Mouse (Mus musculus) ovary, postnatal 36 days (tissue): ENCODE results near the gene Tesk1.
A peak's percentile ranks its signal among the peaks of the same experiment; 100 is the strongest.
"Not testable (repeated sequence)": the region's sequence is repeated elsewhere in the genome, so short reads cannot be mapped to it uniquely, and the experiment has no call there.

Experiments
- DNase-seq: peaks from one replicate; pipeline ENCODE4 v3.0.0; 2022; ENCODE audit warnings: low spot score, mixed read lengths

Tesk1 gene

GRCm38 (mm10) chr4:43454041-43454836, 12.5 kb downstream of the Tesk1 start, which contains the start of gene Cd72:
Gene Cd72 (minus strand): TSS chr4:43454628.
- DNase-seq, result no peak

DNA sequence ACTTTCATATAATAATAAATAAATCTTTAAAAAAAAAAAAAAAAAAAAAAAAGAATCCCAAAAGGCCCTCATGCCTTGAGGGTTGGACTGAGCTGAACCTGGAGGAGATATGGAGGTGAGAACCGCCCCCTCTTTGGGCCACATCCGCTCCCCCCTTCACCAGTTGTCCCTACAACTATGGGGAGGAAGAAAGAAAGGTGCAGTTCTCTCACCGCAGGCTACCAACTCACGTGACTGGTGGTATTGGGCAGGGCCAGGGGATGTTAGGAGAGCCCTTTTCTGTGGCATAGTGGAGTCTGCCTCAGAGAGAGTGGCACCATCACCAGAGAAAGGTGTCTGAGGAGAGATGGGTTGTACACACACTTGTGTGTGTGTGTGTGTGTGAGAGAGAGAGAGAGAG, 14.7 kb downstream of the Tesk1 start:
- DNase-seq, result no peak

- no peak for DNase-seq
Observed at GRCm38 (mm10) chr4:43457124-43457523, 15.4 kb downstream of the Tesk1 start.

- no peak for DNase-seq
Observed at GRCm38 (mm10) chr4:43463102-43463501, 21.4 kb downstream of the Tesk1 start.

DNA sequence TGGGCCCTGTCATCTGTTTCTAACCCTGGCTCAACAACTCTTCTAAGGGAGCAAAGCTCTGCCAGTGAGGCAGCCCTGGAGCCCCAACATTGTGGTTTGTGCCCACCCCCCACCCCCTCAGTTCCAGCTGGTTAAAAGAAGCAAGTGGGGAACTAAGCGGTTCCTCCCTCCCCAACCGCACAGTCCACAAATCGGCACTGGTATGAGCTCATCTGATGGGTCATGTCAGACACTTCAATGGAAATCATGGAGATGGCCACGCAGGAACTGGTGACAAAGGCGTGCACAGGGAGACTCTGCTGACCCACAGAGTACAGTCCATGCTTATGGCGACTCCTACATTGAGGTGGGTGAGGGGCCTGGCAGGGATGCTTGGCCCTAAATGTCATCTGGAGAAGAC, 24.2 kb downstream of the Tesk1 start:
- DNase-seq, result no peak

DNA sequence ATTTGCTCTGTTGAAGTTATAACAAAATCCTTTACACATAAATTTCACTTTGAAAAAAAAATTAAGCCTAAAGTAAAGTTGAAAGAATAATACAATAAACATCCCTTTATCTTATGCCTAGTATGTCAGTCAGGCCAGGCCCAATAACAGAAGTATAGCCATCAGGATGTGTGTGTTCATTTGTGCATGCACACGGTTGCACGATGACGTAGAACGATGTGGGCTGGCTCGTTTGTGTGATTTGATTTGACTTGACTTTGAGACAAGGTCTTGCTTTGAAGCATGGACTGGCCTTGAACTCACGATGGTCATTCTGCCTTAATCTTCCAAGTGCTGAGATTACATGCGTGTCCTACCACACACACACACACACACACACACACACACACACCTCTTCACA, 25.1 kb downstream of the Tesk1 start:
- no peak for DNase-seq

GRCm38 (mm10) chr4:43470301-43470700, 28.6 kb downstream of the Tesk1 start:
- DNase-seq, result no peak

DNA sequence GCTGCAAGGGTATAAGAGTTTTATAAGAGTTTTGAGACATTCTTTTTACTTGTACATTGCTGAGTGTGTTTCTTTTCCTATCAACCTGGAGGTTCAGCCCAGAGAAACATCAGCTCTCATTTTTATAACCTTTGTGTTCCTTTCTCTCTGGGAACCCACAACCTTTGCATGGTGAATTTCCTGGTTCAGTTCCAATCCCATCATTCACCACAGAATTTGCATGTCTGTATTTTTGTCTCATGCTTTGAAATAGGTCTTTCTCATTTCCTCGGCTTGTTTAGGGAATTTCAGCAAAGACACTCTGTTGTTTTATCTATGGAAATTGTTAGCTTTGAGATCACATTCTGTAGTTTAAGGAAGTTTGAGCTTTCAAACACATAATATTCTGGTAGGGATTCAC, 31.9 kb downstream of the Tesk1 start:
- no peak for DNase-seq

DNA sequence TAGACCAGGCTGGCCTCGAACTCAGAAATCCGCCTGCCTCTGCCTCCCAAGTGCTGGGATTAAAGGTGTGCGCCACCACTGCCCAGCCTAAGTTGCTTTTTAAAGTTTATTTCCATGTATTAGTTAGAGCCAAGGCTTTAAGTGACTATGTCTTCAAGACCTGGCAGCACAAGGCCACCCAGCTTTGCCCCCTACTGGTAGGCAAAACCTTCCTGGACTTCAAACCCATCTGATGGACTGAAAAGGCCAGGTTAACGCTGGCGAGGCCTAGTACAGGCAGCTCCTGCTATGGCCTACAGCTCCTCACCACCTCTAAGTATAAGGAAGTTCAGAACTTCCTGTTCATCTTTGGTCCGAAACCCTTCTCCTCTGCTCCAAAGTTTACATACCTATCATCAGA, 34.9 kb downstream of the Tesk1 start:
- no peak for DNase-seq

GRCm38 (mm10) chr4:43477857-43478533, 36.3 kb downstream of the Tesk1 start:
- DNase-seq, result peak; percentile 86

DNA sequence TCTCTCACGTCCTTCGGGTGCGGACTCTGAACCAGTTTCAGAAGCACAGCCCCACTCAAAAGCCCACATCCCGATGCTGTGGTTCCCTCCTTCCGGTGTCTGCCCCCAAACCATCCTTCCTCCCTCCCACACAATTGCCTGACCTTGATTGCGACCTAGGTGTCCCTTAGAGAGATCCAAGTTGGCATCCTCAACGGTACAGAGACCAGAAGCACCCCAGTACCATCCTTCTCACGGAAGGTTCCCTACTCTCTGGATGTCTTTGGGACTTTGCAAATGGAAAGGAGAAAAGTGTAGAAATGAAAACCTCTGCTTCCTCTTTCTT, 36.8 kb downstream of the Tesk1 start:
- peak; percentile 36 for DNase-seq

- peak; percentile 63 for DNase-seq
Observed at GRCm38 (mm10) chr4:43478906-43479832, 37.4 kb downstream of the Tesk1 start.

GRCm38 (mm10) chr4:43480985-43481384, 39.2 kb downstream of the Tesk1 start:
- no peak for DNase-seq

DNA sequence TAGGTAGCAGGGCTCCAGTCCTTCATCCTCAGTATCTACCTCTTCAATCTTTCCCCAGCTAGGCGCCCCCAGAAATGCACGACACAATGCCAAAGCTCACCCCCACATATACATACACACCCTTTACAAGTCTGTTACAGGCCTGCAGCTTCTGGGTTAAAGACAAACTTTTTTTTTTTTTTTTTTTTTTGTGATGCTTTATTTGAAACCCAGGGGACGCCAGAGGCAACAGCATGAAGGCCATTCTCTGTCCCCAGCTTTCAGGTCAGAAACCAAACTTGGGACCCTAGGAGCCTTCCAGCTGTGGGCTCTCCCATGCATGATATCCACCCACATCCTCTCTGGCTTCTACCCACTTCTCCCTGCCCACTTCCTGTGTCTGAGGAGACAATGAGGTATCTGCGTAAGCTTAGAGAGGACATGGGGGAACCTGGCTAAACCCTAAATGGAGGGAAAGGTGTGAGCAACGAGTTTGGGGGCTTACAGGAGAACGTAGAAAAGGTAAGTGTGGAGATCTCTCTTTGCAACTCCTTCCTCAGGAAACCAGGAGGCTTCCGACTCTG, 40.2 kb downstream of the Tesk1 start:
- DNase-seq, result no peak

GRCm38 (mm10) chr4:43482591-43482990, 40.9 kb downstream of the Tesk1 start:
- no peak for DNase-seq

DNA sequence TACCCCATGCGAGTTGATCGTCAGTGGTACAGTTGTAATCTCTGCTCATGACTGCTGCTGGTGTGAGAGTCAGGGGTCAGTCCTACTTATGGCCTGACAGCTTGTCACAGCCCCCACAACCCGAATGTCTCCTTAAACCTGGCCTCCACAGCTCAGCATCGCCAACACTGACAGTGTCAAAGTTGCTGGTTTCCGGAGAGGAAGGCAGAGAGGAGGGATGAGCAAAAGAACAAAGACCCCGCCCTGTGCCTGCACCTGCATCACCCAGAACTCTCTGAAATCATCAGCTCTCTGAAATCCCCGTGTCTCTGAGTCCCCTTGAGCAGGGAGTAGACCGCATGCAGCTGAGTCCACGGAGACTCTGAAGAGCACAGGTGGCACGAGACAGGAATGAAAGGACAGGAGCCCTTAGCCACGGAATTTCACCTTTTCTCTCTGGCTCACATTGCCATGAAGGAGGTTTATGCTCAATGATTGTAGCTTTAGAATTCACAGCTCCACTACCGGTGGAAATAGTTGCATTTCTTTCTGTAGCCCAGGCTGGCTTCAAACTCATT, 41.9 kb downstream of the Tesk1 start, which contains the start of gene Sit1:
Gene Sit1 (minus strand): TSS at position 200 of the 557 bp plus-strand sequence.
- no peak for DNase-seq

GRCm38 (mm10) chr4:43485666-43486065, 43.9 kb downstream of the Tesk1 start:
- DNase-seq, result not testable (repeated sequence)

DNA sequence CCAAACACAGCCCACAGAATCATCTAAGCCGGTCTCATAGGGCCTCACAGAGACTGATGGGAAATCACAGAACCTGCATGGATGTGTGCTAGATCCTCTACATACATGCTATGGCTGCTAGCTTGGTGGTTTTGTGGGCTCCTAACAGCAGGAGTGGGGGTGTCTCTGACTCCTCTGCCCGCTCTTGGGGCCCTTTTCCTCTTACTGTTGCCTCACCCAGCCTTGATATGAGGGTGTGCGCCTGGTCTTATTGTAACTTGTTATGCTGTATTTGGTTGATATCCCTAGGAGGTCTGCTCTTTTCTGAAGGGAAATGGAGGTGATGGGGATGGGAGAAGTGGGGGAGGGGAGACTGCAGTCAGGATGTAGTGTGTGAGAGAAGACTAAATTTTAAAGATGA, 47.9 kb downstream of the Tesk1 start:
- DNase-seq, result no peak

DNA sequence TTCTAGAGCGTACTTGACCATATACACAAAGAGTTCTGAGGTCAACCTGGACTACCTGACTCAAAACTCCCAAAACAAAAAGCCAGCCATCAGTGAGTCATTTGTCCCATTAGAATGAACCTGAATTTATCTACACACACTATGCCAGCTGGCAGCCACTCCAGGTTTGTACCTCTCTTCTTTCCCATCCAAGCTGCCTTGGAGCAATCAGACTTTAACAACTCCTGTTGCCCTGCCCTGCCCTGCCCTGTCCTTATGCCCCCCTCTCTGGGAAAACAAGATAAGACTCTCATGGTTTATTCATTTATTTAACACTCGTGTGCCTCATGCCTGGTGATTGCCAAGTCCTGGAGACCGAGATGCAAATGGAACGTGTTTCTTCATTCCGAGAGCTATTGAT, 49.1 kb downstream of the Tesk1 start:
- DNase-seq, result no peak

GRCm38 (mm10) chr4:43492101-43492820, 50.5 kb downstream of the Tesk1 start:
- DNase-seq, result no peak

GRCm38 (mm10) chr4:43492821-43493185, 51.1 kb downstream of the Tesk1 start, which contains the start of gene Ccdc107:
Gene Ccdc107 (plus strand): TSS chr4:43492900.
- peak; percentile 90 for DNase-seq
